Mouse (Mus musculus): ENCODE results near the gene Ahctf1. TPM values are rescaled to one million over a fixed set of nuclear protein-coding genes. Genes with fewer than 3 reads are reported as not detected.

The Ahctf1 gene
- 12.3 and 15.1 TPM in 2 replicates for polyA plus RNA-seq (2015; fragmentation: Nextera tagmentation; extraction: Ambion mirVana)

DNA sequence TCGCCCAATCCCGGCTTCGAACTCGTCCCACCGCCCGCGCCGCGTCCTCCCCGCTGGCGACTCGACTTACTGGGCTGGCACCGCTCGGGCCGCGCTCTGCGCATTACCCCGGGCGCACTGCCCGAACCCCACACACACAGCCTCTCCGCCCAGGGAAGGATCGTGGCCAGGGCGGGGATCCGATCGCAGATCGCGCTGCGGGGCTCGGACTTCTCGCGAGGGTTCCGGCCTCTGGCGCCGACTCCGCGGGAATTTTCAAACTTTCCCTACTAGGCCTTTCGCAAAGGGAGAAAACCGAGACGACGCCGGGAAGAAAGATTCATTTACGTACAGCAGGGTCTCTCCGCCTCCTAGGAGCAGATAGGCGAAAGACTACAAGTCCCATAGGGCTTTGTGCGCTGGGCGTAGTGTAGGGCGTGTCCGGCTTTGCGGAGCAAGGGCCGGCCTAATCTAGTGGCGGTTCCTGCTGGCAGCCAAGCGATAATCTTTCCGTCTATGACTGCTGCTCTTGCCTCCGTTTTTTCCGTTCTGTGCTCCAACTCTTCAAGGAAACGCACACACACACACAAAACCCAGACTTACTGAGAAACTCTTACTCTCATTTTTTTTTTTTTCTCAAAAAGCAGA is at the start of gene Ahctf1:
Gene Ahctf1, minus strand, starts transcription at position 168 of the 627 bp plus-strand sequence.
- Histone ChIP-seq H3K9me3 (replicated peaks; ENCODE audit: low read length) (no peaks in the 10 kb centered on the region), H3K27me3 (ENCODE audit: insufficient read depth, low read length) (no peaks in the 10 kb centered on the region), H3K4me2 (ENCODE audit: low read length) (peak within 1 kb of the TSS; percentile 60), H3K36me3 (ENCODE audit: insufficient read depth, low read length) (no peaks in the 10 kb centered on the region), H3K9ac (ENCODE audit: low read depth, low read length) (peak within 1 kb of the TSS; percentile 98), H3K4me1 (replicated peaks; ENCODE audit: insufficient read depth, low read length) (peaks cover 8% of the 10 kb centered on the region), H3K27ac (peak within 1 kb of the TSS; percentile 99), H3K4me3 (replicated peaks; ENCODE audit: low read depth, low read length) (peak within 1 kb of the TSS; percentile 92)
- WGBS, result under 1% methylated on average over 56 of the region's 56 CpGs
- DNase-seq (ENCODE audit: low spot score) (peak; percentile 100), ATAC-seq (replicated peaks; ENCODE audit: low FRiP score, low read depth) (peak; percentile 98)
- peak; percentile 64 for TF ChIP-seq CTCF (IDR thresholded peaks at IDR 0.05; ENCODE audit: low read depth)

DNA sequence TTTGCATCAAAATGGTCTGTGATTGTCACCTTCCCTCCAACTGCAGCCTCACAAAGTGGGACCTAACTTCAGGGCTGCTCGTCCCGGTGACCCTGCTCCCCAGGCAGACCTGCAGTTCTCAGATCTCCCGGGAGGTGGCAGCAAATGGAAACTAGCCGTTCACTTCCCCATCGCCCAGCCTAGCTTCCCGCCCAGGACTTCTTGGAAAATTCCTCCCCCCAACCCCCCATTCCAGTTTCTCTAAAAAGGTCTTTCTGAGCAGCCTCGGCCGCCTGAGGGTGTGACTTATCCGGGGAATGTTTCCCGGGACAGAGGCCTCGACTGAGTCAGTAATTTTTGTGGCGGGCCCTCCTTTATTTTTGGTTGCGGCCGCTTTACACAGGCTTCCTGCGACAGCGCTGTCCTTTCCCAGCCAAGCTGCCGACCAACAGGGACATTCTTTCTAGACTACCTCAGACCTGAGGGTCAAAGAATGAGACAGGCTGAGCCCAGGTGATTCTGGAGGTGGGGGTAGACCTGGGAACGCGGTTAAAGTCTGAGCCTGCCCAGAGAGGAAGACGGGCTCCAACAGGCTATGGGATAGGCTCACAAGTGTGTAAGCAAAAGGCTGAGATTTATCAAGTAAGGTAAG is 44.4 kb upstream of the Ahctf1 start:
- H3K4me1 ChIP-seq (replicated peaks; ENCODE audit: insufficient read depth, low read length), result peaks cover 2% of the 10 kb centered on the region; the same call in 1 of the 2 replicates
- H3K27me3 ChIP-seq (ENCODE audit: insufficient read depth, low read length), result no peaks in the 10 kb centered on the region
- H3K27ac ChIP-seq, result peak overlapping the region; percentile 52
- peak; percentile 71 for ATAC-seq (replicated peaks; ENCODE audit: low FRiP score, low read depth)
- H3K4me2 ChIP-seq (ENCODE audit: low read length), result peak overlapping the region; percentile 54
- 1% methylated on average over 20 of the region's 20 CpGs for WGBS
- DNase-seq (ENCODE audit: low spot score), result peak; percentile 93
- peak; percentile 92 for TF ChIP-seq CTCF (IDR thresholded peaks at IDR 0.05; ENCODE audit: low read depth)
- H3K36me3 ChIP-seq (ENCODE audit: insufficient read depth, low read length), result no peaks in the 10 kb centered on the region
- peak overlapping the region; percentile 17 for H3K4me3 ChIP-seq (replicated peaks; ENCODE audit: low read depth, low read length)
- no peaks in the 10 kb centered on the region for H3K9me3 ChIP-seq (replicated peaks; ENCODE audit: low read length)
- peak overlapping the region; percentile 44 for H3K9ac ChIP-seq (ENCODE audit: low read depth, low read length)

DNA sequence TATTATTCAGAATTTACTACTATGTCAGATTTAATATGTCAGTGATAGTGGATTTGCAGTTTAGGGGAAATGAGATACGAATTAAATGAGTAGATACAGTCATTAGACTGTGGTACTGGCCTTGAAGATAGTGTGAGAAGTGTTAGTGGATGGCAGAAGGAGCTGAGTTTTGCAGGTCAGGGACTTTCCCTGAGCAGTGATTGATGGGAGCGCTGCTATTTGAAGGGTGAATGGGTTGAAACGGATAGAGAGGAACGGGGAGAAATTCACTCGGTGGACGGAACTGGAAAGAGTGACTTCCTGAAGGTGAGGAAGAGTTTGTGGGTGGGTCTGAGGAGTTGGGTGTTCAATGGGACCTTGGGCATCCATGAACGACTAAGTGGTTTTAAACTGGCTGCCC is 43.7 kb upstream of the Ahctf1 start:
- Histone ChIP-seq H3K27ac (no peak overlapping the region), H3K27me3 (ENCODE audit: insufficient read depth, low read length) (no peaks in the 10 kb centered on the region), H3K9ac (ENCODE audit: low read depth, low read length) (peak overlapping the region; percentile 44; the same call in 1 of the 2 replicates), H3K4me1 (replicated peaks; ENCODE audit: insufficient read depth, low read length) (peaks cover 2% of the 10 kb centered on the region; the same call in 1 of the 2 replicates), H3K4me2 (ENCODE audit: low read length) (peak overlapping the region; percentile 54), H3K4me3 (replicated peaks; ENCODE audit: low read depth, low read length) (no peak overlapping the region), H3K36me3 (ENCODE audit: insufficient read depth, low read length) (no peaks in the 10 kb centered on the region), H3K9me3 (replicated peaks; ENCODE audit: low read length) (no peaks in the 10 kb centered on the region)
- no peak for TF ChIP-seq CTCF (IDR thresholded peaks at IDR 0.05; ENCODE audit: low read depth)
- ATAC-seq (replicated peaks; ENCODE audit: low FRiP score, low read depth), result no peak
- 40% methylated on average over 7 of the region's 7 CpGs for whole genome bisulfite sequencing
- no peak for DNase-seq (ENCODE audit: low spot score)

DNA sequence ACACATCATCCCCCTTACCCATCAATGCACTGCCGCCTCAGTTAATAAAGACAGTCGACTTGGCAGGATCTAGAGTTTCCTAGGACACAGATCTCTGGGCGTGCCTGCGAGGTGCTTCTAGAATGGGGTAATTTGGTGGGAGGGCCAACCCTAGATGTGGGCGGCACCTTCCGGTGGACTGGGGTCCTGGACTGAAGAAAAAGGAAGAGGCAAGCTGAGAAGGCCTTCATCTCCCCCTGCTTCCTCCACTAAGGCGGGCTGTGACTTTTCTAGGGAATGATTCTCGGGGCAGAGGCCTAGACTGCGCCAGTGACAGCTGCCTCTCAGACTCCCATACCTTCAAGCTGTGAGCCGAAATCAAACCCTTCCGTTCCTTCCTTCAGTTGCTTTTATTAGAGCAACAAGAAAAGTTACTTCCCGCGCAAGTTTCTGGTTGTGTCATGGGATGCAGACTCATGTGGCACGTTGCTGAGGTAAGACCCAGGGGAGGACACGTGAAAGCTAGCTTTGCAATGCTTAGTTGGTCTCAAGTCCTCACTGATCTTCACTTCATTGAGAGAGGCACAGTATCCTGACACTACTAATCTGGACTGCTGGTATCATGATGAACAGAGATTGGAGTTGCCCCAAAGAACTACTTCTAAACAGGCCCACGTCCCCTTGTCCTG is 42.5 kb upstream of the Ahctf1 start:
- 85% methylated on average over 16 of the region's 16 CpGs for WGBS

DNA sequence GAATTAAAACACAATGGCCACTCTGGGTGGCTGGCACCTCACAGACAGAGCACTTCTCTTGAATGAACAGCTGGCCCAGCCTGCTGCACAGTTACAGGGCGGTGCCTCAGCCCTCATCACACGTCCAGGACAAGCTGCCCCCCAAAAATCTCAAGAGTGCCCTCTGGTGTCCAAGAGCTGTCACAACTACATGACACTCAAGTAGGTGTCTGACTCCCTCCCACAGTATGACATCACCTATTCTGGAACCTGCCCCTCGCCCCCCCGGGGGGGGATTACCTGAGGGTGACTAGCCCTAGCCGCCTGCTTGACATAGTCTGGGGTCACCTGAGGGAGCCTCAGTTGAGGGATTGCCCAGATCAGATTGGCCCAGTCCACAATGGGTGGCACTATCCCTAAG is 41.4 kb upstream of the Ahctf1 start:
- Histone ChIP-seq H3K36me3 (ENCODE audit: insufficient read depth, low read length) (no peaks in the 10 kb centered on the region), H3K27ac (no peak overlapping the region), H3K9ac (ENCODE audit: low read depth, low read length) (no peak overlapping the region), H3K4me3 (replicated peaks; ENCODE audit: low read depth, low read length) (no peak overlapping the region), H3K27me3 (ENCODE audit: insufficient read depth, low read length) (no peaks in the 10 kb centered on the region), H3K4me1 (replicated peaks; ENCODE audit: insufficient read depth, low read length) (peaks cover 2% of the 10 kb centered on the region; the same call in 1 of the 2 replicates), H3K4me2 (ENCODE audit: low read length) (no peak overlapping the region), H3K9me3 (replicated peaks; ENCODE audit: low read length) (no peaks in the 10 kb centered on the region)
- DNase-seq (ENCODE audit: low spot score) (peak; percentile 77), ATAC-seq (replicated peaks; ENCODE audit: low FRiP score, low read depth) (peak; percentile 68)
- WGBS, result 34% methylated on average over 5 of the region's 5 CpGs
- TF ChIP-seq CTCF (IDR thresholded peaks at IDR 0.05; ENCODE audit: low read depth), result peak; percentile 76

More for the DNA sequence above, 42.5 kb upstream of the Ahctf1 start:
- Histone ChIP-seq H3K27me3 (ENCODE audit: insufficient read depth, low read length) (no peaks in the 10 kb centered on the region), H3K4me3 (replicated peaks; ENCODE audit: low read depth, low read length) (no peak overlapping the region), H3K36me3 (ENCODE audit: insufficient read depth, low read length) (no peaks in the 10 kb centered on the region), H3K9ac (ENCODE audit: low read depth, low read length) (no peak overlapping the region), H3K4me2 (ENCODE audit: low read length) (no peak overlapping the region), H3K27ac (no peak overlapping the region), H3K9me3 (replicated peaks; ENCODE audit: low read length) (no peaks in the 10 kb centered on the region), H3K4me1 (replicated peaks; ENCODE audit: insufficient read depth, low read length) (peaks cover 2% of the 10 kb centered on the region; the same call in 1 of the 2 replicates)
- no peak for TF ChIP-seq CTCF (IDR thresholded peaks at IDR 0.05; ENCODE audit: low read depth)
- no peak for DNase-seq (ENCODE audit: low spot score)
- ATAC-seq (replicated peaks; ENCODE audit: low FRiP score, low read depth), result no peak

DNA sequence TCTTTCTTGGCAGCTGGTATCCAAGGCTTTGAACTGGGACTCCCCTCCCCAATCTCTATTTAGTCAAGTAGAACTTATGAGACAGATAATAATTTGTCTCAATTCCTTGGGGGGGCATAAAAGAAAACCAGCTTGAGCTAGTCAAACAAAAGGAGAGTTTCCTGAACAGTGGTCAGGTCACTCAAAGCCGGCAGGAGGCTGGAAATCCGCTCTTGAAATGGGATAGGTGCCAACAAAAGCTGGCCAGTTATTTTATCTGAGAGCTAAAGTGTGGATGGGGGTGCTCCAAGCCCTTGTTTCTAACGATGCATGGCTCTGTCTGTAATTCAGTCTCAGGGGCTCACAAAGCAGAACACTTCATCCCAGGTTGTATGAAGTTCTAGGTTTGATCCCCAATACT is 40.5 kb upstream of the Ahctf1 start:
- no peak overlapping the region for H3K4me3 ChIP-seq (replicated peaks; ENCODE audit: low read depth, low read length)
- H3K27ac ChIP-seq, result no peak overlapping the region
- no peak overlapping the region for H3K4me2 ChIP-seq (ENCODE audit: low read length)
- no peaks in the 10 kb centered on the region for H3K9me3 ChIP-seq (replicated peaks; ENCODE audit: low read length)
- H3K36me3 ChIP-seq (ENCODE audit: insufficient read depth, low read length), result no peaks in the 10 kb centered on the region
- ATAC-seq (replicated peaks; ENCODE audit: low FRiP score, low read depth) (no peak), DNase-seq (ENCODE audit: low spot score) (peak; percentile 58)
- H3K4me1 ChIP-seq (replicated peaks; ENCODE audit: insufficient read depth, low read length), result peaks cover 2% of the 10 kb centered on the region; the same call in 1 of the 2 replicates
- no peak for TF ChIP-seq CTCF (IDR thresholded peaks at IDR 0.05; ENCODE audit: low read depth)
- H3K27me3 ChIP-seq (ENCODE audit: insufficient read depth, low read length), result no peaks in the 10 kb centered on the region
- WGBS, result 7% methylated on average over 3 of the region's 3 CpGs
- H3K9ac ChIP-seq (ENCODE audit: low read depth, low read length), result no peak overlapping the region
